In genomic region chr17:63221632-63222031, GRCm38 (mm10) we compare ENCODE assay signal across 23 mouse cellular contexts.
"Had no signal": no experiment of that assay in that cellular context is flagged by ENCODE, and none has a peak within 500 bp of the region (broad histone marks: within the 10 kb centered on the region; RNA-seq: fewer than 3 reads in every experiment).

No protein-coding gene starts in this region.

- H3K9me3 ChIP-seq: heart, embryonic 13.5 days; heart, embryonic 15.5 days; hindbrain, embryonic 13.5 days; hindbrain, embryonic 15.5 days; kidney, embryonic 15.5 days; limb, embryonic 10.5 days; limb, embryonic 12.5 days had no signal

- H3K4me2 ChIP-seq: heart, embryonic 11.5 days; heart, embryonic 13.5 days; heart, embryonic 15.5 days; hindbrain, embryonic 13.5 days; hindbrain, embryonic 15.5 days; kidney, embryonic 15.5 days; limb, embryonic 12.5 days had no signal

- DNase-seq: gastrocnemius, postnatal 14 days; gastrocnemius, postnatal 36 days; heart, adult 2 months; heart, postnatal 14 days; heart, postnatal 36 days; kidney, adult 11 months; kidney, adult 2 months; kidney, adult 9 months; kidney, postnatal 10 days; kidney, postnatal 25 days; kidney, postnatal 4 days had no signal

- ATAC-seq: hindbrain, postnatal 0 days; intestine, embryonic 16.5 days had no signal

- H3K36me3 ChIP-seq: heart, embryonic 13.5 days; heart, embryonic 15.5 days; hindbrain, embryonic 13.5 days; hindbrain, embryonic 15.5 days; kidney, embryonic 15.5 days; limb, embryonic 10.5 days; limb, embryonic 12.5 days had no signal

- H3K4me3 ChIP-seq: heart, adult 2 months; heart, embryonic 13.5 days; heart, embryonic 15.5 days; hindbrain, embryonic 13.5 days; hindbrain, embryonic 15.5 days; kidney, embryonic 15.5 days; layer of hippocampus, adult 2 months; left cerebral cortex, adult 2 months; limb, embryonic 10.5 days; limb, embryonic 12.5 days had no signal

- H3K27me3 ChIP-seq: heart, embryonic 13.5 days; heart, embryonic 15.5 days; hindbrain, embryonic 13.5 days; hindbrain, embryonic 15.5 days; kidney, embryonic 15.5 days; limb, embryonic 12.5 days had no signal

- H3K27ac ChIP-seq: heart, adult 2 months; heart, embryonic 13.5 days; heart, embryonic 15.5 days; hindbrain, embryonic 13.5 days; hindbrain, embryonic 15.5 days; hindbrain, postnatal 0 days; kidney, embryonic 15.5 days; layer of hippocampus, adult 2 months; left cerebral cortex, adult 2 months; limb, embryonic 10.5 days; limb, embryonic 12.5 days had no signal

- H3K4me1 ChIP-seq: heart, embryonic 13.5 days; heart, embryonic 15.5 days; hindbrain, embryonic 15.5 days; limb, embryonic 12.5 days had no signal

- H3K9ac ChIP-seq: heart, embryonic 13.5 days; heart, embryonic 15.5 days; hindbrain, embryonic 13.5 days; hindbrain, embryonic 15.5 days; kidney, embryonic 15.5 days; limb, embryonic 12.5 days had no signal
